Mouse (Mus musculus) heart, embryonic 12.5 days (tissue): ENCODE data around the gene Dupd1. TPM values are rescaled to one million over a fixed set of nuclear protein-coding genes. Genes with fewer than 3 reads are reported as not detected.
A peak's percentile ranks its signal among the peaks of the same experiment; 100 is the strongest.
"Not testable (repeated sequence)": the region's sequence is repeated elsewhere in the genome, so short reads cannot be mapped to it uniquely, and the experiment has no call there.

Source experiments
- ATAC-seq: fragments of 200-750 bp; cut with Nextera tagmentation; 2 replicates; pipeline ENCODE4 v1.8.0; 2017; ENCODE audit warnings: moderate TSS enrichment, moderate library complexity; ENCODE audit not compliant: insufficient number of reproducible peaks, low FRiP score
- H3K27ac ChIP-seq: fragments of 300-500 bp; sonication (generic); 2 replicates; pipeline ENCODE4 v1.5.1; 2016; ENCODE audit warnings: mild to moderate bottlenecking, moderate library complexity; ENCODE audit not compliant: poor library complexity, severe bottlenecking
- H3K27me3 ChIP-seq: fragments of 300-500 bp; sonication (generic); replicated peaks from 2 replicates; pipeline ENCODE4 v1.6.1; 2016; ENCODE audit warnings: mild to moderate bottlenecking, moderate library complexity
- H3K36me3 ChIP-seq: fragments of 300-500 bp; sonication (generic); 2 replicates; pipeline ENCODE4 v1.6.1; 2016; ENCODE audit warnings: mild to moderate bottlenecking, moderate library complexity
- H3K4me1 ChIP-seq: fragments of 300-500 bp; sonication (generic); replicated peaks from 2 replicates; pipeline ENCODE4 v1.6.1; 2016; ENCODE audit warnings: mild to moderate bottlenecking
- H3K4me2 ChIP-seq: fragments of 300-500 bp; sonication (generic); 2 replicates; pipeline ENCODE4 v1.6.1; 2016; ENCODE audit warnings: mild to moderate bottlenecking, moderate library complexity
- H3K4me3 ChIP-seq: fragments of 300-500 bp; sonication (generic); 2 replicates; pipeline ENCODE4 v1.5.1; 2016; ENCODE audit warnings: mild to moderate bottlenecking
- H3K9ac ChIP-seq: fragments of 300-500 bp; sonication (generic); 2 replicates; pipeline ENCODE4 v1.6.1; 2016; ENCODE audit warnings: mild to moderate bottlenecking, moderate library complexity
- H3K9me3 ChIP-seq: fragments of 300-500 bp; sonication (generic); replicated peaks from 2 replicates; pipeline ENCODE4 v1.6.1; 2016; ENCODE audit warnings: mild to moderate bottlenecking, moderate library complexity
- WGBS: fragments of 180-500 bp; shearing (Covaris S2); methylation state at CpG from one replicate; pipeline ENCODE4 v1.1.7; 2016; 5-methylcytosine and 5-hydroxymethylcytosine counted together
- polyA plus RNA-seq: library from polyadenylated mRNA; unstranded; fragments of >200 nt; fragmentation: Nextera tagmentation; extraction: Ambion mirVana; gene quantifications from 2 replicates; pipeline ENCODE4 v1.2.1, GENCODE M21; 2016

Dupd1 gene
- polyA plus RNA-seq, 1 experiment from 2014 or later = 0.23 TPM

DNA sequence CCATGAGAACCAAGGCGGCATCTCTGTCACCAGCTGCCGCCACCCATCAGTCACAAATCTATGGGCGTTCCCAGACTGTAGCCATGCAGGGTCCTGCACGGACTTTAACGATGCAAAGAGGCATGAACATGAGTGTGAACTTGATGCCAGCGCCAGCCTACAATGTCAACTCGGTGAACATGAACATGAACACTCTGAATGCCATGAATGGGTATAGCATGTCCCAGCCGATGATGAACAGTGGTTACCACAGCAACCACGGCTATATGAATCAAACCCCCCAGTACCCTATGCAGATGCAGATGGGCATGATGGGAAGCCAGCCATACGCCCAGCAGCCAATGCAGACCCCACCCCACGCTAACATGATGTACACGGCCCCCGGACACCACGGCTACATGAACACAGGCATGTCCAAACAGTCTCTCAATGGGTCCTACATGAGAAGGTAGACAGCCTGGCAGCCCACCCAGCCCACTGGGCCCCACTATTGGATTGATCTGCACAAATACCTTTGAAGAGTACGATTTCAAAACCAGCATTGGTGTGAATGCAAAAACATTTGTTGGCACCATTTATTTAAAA, 43.9 kb downstream of the Dupd1 start:
- not testable (repeated sequence) for H3K4me3 ChIP-seq, H3K4me2 ChIP-seq, H3K27me3 ChIP-seq, H3K4me1 ChIP-seq, H3K27ac ChIP-seq, ATAC-seq, H3K9me3 ChIP-seq, H3K9ac ChIP-seq
- H3K36me3 ChIP-seq = peaks cover 58% of the 10 kb centered on the region
- WGBS = 91% methylated on average over 15 of the region's 15 CpGs

DNA sequence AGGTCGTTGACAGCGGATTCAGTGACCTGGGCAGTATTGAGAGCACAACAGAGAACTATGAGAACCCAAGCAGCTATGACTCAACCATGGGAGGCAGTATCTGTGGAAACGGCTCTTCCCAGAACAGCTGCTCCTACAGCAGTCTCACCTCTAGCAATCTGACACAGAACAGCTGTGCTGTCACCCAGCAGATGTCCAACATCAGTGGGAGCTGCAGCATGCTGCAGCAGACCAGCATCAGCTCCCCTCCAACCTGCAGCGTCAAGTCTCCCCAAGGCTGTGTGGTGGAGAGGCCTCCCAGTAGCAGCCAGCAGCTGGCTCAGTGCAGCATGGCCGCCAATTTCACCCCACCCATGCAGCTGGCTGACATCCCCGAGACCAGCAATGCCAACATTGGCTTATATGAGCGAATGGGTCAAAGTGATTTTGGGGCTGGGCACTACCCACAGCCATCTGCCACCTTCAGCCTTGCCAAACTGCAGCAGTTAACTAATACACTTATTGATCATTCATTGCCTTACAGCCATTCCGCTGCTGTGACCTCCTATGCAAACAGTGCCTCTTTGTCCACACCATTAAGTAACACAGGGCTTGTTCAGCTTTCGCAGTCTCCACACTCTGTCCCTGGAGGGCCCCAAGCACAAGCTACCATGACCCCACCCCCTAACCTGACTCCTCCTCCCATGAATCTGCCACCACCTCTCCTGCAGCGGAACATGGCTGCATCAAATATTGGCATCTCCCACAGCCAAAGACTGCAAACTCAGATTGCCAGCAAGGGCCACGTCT, 44.5 kb downstream of the Dupd1 start:
- no peak overlapping the region for H3K4me2 ChIP-seq
- peaks cover 65% of the 10 kb centered on the region for H3K36me3 ChIP-seq
- 74% methylated on average over 11 of the region's 11 CpGs for WGBS
- H3K27ac ChIP-seq = no peak overlapping the region
- H3K27me3 ChIP-seq = no peaks in the 10 kb centered on the region
- no peaks in the 10 kb centered on the region for H3K9me3 ChIP-seq
- ATAC-seq = peak; percentile 29
- H3K4me1 ChIP-seq = no peaks in the 10 kb centered on the region
- no peak overlapping the region for H3K9ac ChIP-seq
- H3K4me3 ChIP-seq = no peak overlapping the region

DNA sequence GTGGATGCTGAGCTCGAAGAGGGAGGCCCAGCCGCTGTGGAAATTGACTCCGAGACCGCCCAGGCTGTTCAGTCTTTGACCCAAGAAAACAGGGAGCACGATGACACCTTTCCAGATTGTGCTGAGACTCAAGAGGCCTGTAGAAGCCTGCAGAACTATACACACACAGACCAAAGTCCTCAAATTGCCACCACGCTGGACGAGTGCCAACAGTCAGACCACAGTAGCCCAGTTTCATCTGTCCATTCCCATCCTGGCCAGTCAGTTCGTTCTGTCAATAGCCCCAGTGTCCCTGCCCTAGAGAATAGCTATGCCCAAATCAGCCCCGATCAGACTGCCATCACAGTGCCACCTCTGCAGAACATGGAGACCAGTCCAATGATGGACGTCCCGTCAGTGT, 45.2 kb downstream of the Dupd1 start:
- Histone ChIP-seq H3K4me1 (no peaks in the 10 kb centered on the region), H3K9ac (no peak overlapping the region), H3K27ac (no peak overlapping the region), H3K27me3 (no peaks in the 10 kb centered on the region), H3K4me3 (no peak overlapping the region), H3K36me3 (peaks cover 71% of the 10 kb centered on the region), H3K4me2 (no peak overlapping the region), H3K9me3 (no peaks in the 10 kb centered on the region)
- ATAC-seq = no peak
- WGBS = 83% methylated on average over 11 of the region's 11 CpGs

DNA sequence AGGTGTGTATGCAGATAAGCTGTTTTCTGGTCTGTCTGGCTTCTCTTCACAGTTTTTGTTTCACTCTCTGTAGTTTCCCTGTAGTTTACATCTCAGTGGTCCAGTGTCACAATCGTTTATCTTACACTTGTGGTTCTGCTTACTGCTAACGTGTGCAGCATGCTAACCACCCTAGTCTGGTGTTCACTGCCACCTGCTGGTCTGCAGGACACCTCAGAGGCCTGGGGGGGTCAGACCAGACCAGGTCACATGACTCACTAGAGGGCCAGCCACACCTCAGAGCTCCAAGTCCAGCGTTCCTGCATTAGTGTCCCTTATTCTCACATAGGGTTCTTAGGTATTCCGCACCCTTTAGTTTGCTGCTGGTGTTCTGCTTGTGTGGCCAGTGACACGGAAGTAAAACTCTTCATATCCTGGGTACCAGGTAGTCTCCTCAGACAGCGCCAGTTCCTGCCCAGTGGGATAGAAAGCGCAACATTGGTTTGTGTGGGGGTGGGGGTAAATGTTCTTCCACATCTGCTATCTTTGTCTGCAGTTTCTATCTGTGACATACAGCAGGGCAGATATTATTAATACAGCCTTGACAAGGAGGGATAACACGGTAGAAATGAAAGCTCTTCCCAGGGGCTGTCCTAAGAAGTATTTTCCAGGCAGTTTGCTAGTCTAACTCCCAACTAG, 51.8 kb downstream of the Dupd1 start:
- H3K4me2 ChIP-seq = no peak overlapping the region
- no peak overlapping the region for H3K9ac ChIP-seq
- no peak overlapping the region for H3K27ac ChIP-seq
- peaks cover 18% of the 10 kb centered on the region for H3K4me1 ChIP-seq
- peaks cover 63% of the 10 kb centered on the region for H3K36me3 ChIP-seq
- no peak for ATAC-seq
- H3K27me3 ChIP-seq = no peaks in the 10 kb centered on the region
- WGBS = 71% methylated on average over 8 of the region's 8 CpGs
- H3K4me3 ChIP-seq = no peak overlapping the region
- H3K9me3 ChIP-seq = no peaks in the 10 kb centered on the region

DNA sequence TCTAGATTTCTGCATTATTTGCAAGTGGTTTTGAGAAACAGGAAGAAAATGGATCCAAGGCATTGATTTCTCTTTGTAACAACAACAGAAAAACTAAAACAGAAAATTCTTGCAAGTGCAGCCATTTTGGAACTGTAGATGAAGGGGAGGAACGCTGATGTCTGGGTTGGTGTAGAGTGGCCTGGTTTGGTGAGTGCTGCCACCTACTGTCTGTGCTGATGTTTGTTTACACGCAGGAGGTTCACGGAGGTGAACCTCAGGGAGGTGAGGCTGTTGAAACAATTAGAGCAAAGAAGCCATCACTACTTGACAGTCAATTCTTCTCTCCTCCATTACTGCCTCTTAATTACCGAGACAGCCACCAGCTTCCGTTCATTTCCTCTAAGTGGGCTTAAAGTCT, 54.7 kb downstream of the Dupd1 start:
- no peak for ATAC-seq
- Histone ChIP-seq H3K27me3 (no peaks in the 10 kb centered on the region), H3K4me1 (peaks cover 23% of the 10 kb centered on the region), H3K27ac (no peak overlapping the region), H3K4me3 (no peak overlapping the region), H3K9me3 (no peaks in the 10 kb centered on the region), H3K9ac (no peak overlapping the region), H3K4me2 (no peak overlapping the region), H3K36me3 (peaks cover 40% of the 10 kb centered on the region)
- WGBS = 27% methylated on average over 5 of the region's 5 CpGs

DNA sequence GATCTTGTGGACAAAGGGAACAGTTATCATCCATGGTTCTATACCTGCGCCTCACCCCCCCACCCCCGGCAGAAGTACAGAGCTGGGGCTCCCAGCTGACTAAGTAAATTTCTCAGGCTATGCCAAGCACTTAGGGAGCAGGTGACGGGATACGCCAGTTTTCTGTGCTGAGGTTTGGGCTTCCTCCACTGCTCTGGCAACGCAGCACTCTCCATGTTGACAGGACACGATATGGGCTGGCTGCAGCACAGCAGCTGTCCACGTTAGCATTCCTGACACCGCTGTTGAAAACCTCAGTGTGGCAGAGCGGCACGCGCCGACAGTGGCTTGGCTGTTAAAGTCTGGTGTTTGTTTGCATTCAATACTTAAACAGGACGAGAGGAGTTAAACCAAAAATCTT, 55.2 kb downstream of the Dupd1 start:
- H3K4me2 ChIP-seq = peak overlapping the region; percentile 56
- peak; percentile 71 for ATAC-seq
- no peak overlapping the region; the same call in 1 of the 2 replicates for H3K9ac ChIP-seq
- peak overlapping the region; percentile 67 for H3K27ac ChIP-seq
- no peaks in the 10 kb centered on the region for H3K27me3 ChIP-seq
- peaks cover 23% of the 10 kb centered on the region for H3K4me1 ChIP-seq
- no peaks in the 10 kb centered on the region for H3K9me3 ChIP-seq
- WGBS = 38% methylated on average over 13 of the region's 13 CpGs
- peaks cover 37% of the 10 kb centered on the region for H3K36me3 ChIP-seq
- H3K4me3 ChIP-seq = no peak overlapping the region

DNA sequence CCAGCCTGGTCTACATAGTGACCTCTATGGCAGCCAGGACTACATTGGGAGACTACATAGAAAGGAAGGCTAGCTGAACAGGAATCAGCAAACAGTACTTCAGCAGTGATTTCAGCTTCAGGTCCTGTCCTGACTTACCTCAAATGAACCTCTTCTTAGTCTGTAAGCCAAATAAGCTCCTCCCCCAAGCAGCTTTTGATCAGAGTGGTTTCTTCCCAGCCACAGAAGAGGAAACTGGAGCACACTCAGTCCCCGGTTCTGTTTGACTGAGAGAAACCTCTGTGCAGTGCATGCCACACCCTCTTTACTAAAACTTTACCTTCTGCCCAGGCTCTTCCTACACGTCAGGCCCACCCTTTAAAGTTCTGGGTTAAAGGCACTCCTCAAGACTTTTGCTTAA, 60.6 kb downstream of the Dupd1 start:
- H3K4me1 ChIP-seq = peaks cover 15% of the 10 kb centered on the region
- peaks cover 14% of the 10 kb centered on the region for H3K36me3 ChIP-seq
- no peak overlapping the region for H3K27ac ChIP-seq
- H3K27me3 ChIP-seq = no peaks in the 10 kb centered on the region
- 70% methylated on average over 2 of the region's 2 CpGs for WGBS
- no peak overlapping the region for H3K4me2 ChIP-seq
- no peak for ATAC-seq
- H3K9ac ChIP-seq = no peak overlapping the region
- no peaks in the 10 kb centered on the region for H3K9me3 ChIP-seq
- H3K4me3 ChIP-seq = no peak overlapping the region

DNA sequence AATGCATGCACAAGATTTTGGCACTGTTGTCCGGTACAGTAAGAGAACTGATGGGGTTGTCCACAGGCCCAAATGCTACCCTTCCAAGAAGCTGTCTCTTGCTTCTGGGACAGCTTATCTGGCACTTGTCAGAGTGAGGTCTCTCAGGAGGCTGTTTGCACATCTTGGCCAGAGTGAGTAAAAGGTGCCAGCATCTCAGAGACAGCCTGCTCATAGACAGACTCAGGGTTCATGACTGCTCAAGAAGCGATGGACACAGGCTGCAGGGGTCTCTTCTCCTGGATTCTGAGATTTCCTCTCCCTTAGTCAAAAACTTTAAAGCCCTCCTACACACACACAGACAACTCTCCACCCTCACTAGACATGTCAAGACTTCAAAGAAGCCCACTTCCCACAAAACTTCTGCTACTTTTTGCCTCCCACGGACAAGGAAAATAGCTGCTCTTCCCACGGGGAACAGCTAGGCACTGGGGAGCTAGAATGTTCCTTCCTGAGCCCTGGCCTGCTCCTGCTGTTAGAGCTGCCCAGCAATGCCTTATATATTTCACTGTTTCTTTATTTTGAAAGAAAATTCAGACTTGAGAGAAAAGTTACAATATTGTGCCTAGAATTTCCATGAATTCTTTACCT, 73.5 kb downstream of the Dupd1 start:
- H3K4me1 ChIP-seq = no peaks in the 10 kb centered on the region
- H3K36me3 ChIP-seq = peaks cover 34% of the 10 kb centered on the region
- ATAC-seq = no peak
- no peak overlapping the region for H3K4me2 ChIP-seq
- H3K4me3 ChIP-seq = no peak overlapping the region
- H3K27ac ChIP-seq = no peak overlapping the region
- no peaks in the 10 kb centered on the region for H3K9me3 ChIP-seq
- no peak overlapping the region for H3K9ac ChIP-seq
- WGBS = 67% methylated on average over 4 of the region's 4 CpGs
- no peaks in the 10 kb centered on the region for H3K27me3 ChIP-seq

DNA sequence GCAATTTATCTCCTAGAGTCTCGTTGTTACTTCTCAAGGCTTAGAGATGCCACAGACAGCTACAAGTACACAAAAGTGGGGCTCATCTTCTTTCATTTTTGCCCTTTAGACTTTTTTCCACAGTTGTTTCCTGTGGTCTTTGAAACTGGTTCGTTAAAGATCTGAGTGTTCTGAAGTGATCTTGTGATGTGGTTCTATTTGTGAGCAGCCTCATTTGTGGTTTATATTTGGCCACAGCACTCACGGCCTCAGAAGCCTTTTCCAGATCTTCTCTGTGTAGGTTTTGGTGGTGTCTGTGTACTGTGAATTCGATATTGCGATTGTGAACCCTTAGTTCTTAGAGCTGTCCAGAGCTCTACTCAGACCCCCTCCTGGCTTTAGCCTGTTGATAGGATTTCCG, 77.8 kb downstream of the Dupd1 start:
- 80% methylated on average over 6 of the region's 6 CpGs for WGBS
- Histone ChIP-seq H3K4me2 (no peak overlapping the region), H3K4me1 (no peaks in the 10 kb centered on the region), H3K9me3 (no peaks in the 10 kb centered on the region), H3K9ac (no peak overlapping the region), H3K4me3 (no peak overlapping the region), H3K27me3 (no peaks in the 10 kb centered on the region), H3K36me3 (peaks cover 40% of the 10 kb centered on the region), H3K27ac (no peak overlapping the region)
- no peak for ATAC-seq

DNA sequence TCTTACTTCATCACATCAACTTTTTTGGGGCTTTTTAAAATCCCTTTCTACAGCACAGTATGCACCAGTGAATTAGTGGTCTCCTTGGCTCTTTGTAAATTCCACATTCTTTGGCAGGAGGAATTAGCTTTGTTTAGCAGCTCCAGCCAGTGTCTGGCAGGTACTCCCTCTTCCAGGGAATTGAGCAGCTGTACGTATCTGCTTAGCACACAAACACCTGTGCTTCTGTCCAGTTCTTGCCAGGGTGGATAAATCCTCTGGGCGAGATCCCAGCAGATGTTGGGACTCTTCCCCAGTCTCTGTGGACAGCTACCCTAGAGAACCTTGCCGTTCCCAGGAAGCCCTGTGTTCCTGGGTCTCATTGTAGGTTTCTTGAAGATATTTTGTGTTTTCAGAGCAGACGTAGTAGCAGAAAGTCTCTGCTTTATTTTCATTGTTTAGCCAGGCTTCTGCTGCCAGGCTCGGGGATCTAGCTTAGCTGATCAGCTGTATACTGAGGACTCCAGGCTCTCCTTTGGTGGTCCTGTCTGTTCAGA, 82.6 kb downstream of the Dupd1 start:
- no peak for ATAC-seq
- no peak overlapping the region for H3K9ac ChIP-seq
- H3K4me2 ChIP-seq = no peak overlapping the region
- H3K4me1 ChIP-seq = no peaks in the 10 kb centered on the region
- peaks cover 54% of the 10 kb centered on the region for H3K36me3 ChIP-seq
- H3K9me3 ChIP-seq = no peaks in the 10 kb centered on the region
- 78% methylated on average over 5 of the region's 5 CpGs for WGBS
- no peak overlapping the region for H3K27ac ChIP-seq
- no peak overlapping the region for H3K4me3 ChIP-seq
- H3K27me3 ChIP-seq = no peaks in the 10 kb centered on the region
